Mouse (Mus musculus) kidney, postnatal 4 days (tissue): ENCODE measurements at regions not wholly inside any gene's neighbourhood (a gene's known extent, or its start where the extent isn't known, plus 50 kb on each side); places are given as distances from the start of the nearest gene placed in this dataset.

Experiments
- DNase-seq, 2 experiments: peaks; one replicate each; pipeline ENCODE4 v3.0.0; 2021; ENCODE audit warnings: mixed read lengths in 2 of 2

DNA sequence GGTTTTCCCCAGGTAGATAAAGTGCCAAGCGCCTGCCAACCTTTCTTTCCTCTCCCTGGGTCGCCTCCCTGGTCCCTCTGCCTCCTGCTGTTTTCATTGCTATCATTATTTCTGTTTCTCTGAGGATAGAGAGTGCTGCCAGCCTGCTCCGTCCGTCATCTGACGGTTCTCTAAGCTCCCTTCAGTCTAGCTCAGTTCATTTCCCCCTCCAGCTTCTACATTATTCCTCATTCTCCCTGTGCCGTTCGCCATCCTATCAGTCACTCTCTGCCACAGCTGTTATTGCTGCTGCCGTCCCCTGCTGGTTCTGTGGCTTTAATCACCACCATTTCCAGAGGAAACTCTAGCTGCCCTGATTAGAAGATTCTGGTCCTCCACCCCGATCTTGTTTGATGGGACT lies 84.7 kb upstream of the Rfx3 start:
- DNase-seq, result no peak

DNA sequence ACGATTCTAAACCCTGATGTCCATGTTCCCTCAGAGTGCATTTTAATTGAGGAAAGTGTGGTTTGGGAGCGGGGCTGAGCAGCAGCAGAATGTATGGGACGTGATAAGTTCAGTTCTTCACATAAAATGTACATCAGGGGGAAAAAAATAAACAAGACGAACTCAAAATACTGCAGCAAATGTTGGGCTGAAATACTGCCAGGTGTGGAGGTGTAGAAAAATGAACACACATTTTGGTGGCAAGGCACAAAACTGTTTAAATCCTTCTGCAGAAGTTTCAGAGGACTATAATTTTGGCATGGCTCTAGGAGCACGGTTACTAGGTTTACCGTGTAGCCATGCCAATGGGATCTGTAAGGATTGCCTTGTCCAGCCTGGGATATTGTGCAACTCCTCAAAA lies 81.3 kb upstream of the Rfx3 start:
- DNase-seq, result no peak

DNA sequence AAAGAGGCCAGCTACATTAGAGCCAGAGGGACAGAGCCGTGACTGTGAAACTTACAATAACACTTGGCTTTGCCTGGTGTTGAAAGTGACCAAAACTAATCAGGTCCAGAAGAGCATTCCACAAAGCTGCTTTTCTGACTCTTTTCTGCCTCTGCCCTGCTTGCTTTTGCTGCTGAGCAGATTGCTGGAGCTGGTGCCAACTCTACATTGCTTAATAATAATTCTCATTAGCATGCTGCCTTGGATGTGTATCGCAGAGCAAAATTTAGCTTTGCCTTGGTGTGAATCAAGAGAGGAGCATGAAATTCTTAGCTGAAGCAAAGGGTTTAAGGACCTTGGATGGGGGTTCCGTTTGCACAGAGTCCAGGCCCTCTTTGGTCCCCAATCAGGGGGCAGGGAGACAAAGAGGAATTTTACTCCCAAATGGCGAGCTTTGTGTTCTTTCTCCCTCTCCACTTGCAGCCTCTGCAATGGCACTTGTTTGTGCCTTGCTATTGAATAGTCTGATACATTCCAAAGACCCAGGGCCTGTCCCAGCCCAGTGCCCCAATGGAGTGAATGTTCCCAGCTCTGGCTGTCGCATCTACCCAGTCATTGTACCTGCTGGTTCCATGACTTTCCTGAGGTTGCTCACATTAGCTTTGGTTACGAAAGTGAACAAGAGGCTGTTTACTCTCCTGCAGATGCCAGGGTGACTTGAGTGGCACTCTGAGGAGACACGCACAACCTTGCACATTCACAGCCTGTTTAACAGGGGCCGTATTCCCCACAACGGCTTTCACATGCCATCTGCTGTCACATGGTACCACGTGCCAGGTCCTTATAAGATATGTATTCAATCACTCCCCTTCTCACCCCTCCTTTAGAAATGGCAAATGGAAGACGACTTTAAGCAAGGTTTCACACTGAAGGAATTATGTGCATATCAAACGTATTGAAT lies 76.9 kb upstream of the Rfx3 start:
- DNase-seq, result no peak

DNA sequence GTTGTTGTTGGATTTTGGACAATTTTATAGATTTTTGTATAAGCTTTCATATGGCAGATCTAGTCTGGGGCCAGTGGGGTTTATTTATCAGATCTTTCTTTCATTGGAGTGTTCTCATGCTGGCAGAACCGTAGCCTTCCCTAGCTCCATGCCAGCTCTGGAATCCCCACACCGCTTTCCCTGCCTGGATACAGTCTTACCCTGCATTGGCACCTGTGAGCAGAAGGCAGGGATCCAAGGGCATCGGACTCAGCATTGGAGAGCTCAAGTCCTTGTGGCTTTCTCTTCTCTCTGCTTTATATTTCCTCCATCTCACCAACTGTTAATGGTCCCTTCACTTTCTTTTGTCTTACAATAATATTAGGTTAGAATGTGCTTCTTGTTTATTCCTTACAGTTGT lies 59.4 kb upstream of the Rfx3 start:
- DNase-seq, result no peak
